Mouse (Mus musculus) heart, adult 2 months (tissue): ENCODE results near the gene Zswim3. TPM values are rescaled to one million over a fixed set of nuclear protein-coding genes. Genes with fewer than 3 reads are reported as not detected.
A peak's percentile ranks its signal among the peaks of the same experiment; 100 is the strongest.

Experiments
- DNase-seq, 2 experiments: peaks; one replicate each; pipeline ENCODE4 v3.0.0; 2021
- H3K27ac ChIP-seq: fragments of 200-600 bp; 2 replicates; pipeline ENCODE4 v1.8.1; 2022
- H3K27me3 ChIP-seq: fragments of 200-500 bp; 2 replicates; pipeline ENCODE4 v1.6.1; 2012; ENCODE audit warnings: mild to moderate bottlenecking, low read length, inconsistent platforms, mixed read lengths; ENCODE audit not compliant: control insufficient read depth, insufficient read depth
- H3K36me3 ChIP-seq: fragments of 200-500 bp; 2 replicates; pipeline ENCODE4 v1.6.1; 2012; ENCODE audit warnings: low read length, inconsistent platforms; ENCODE audit not compliant: control insufficient read depth, insufficient read depth
- H3K4me1 ChIP-seq: fragments of 200-500 bp; 2 replicates; pipeline ENCODE4 v1.6.1; 2011; ENCODE audit warnings: low read length; ENCODE audit not compliant: control insufficient read depth, insufficient read depth
- H3K4me3 ChIP-seq: fragments of 200-600 bp; 2 replicates; pipeline ENCODE4 v1.8.1; 2022
- H3K79me2 ChIP-seq: fragments of 200-500 bp; replicated peaks from 2 replicates; pipeline ENCODE4 v1.6.1; 2012; ENCODE audit warnings: mild to moderate bottlenecking, inconsistent platforms, low read length, moderate library complexity, mixed read lengths; ENCODE audit not compliant: control insufficient read depth, insufficient read depth
- H3K9ac ChIP-seq: fragments of 200-500 bp; 2 replicates; pipeline ENCODE4 v1.6.1; 2012; ENCODE audit warnings: low read depth, mild to moderate bottlenecking, control low read depth, inconsistent platforms, low read length, mixed read lengths
- CTCF ChIP-seq: fragments of 200-600 bp; IDR thresholded peaks from 2 replicates; pipeline ENCODE4 v1.8.1; 2022; ENCODE audit warnings: antibody characterized with exemption, mild to moderate bottlenecking, moderate library complexity
- EP300 ChIP-seq: fragments of 200-500 bp; IDR thresholded peaks from 2 replicates; pipeline ENCODE4 v1.6.1; 2011; ENCODE audit warnings: low read depth, low read length, control low read depth; ENCODE audit not compliant: insufficient read depth
- POLR2A ChIP-seq: fragments of 200-500 bp; IDR thresholded peaks from 2 replicates; pipeline ENCODE4 v1.6.1; 2011; ENCODE audit warnings: mild to moderate bottlenecking, low read depth, low read length, control low read depth; ENCODE audit not compliant: insufficient read depth
- WGBS: fragments of 180-500 bp; shearing (Covaris S2); methylation state at CpG from one replicate; pipeline ENCODE4 v1.1.7; 2018; 5-methylcytosine and 5-hydroxymethylcytosine counted together
- intact Hi-C: fragments of 180-260 bp; cut with DNase I; formaldehyde crosslinking; loops from one replicate; pipeline ENCODE4 v1.15.1; 2025
- polyA plus RNA-seq: library from polyadenylated mRNA; depleted of rRNA; stranded (reverse); fragments of >200 nt; gene quantifications from 2 replicates; pipeline ENCODE4 v1.2.3, GENCODE M21; 2012
- total RNA-seq, 2 experiments: library from RNA; stranded (reverse); gene quantifications; 2 replicates each; pipeline ENCODE4 v1.2.3; 2021

The Zswim3 gene
- total and polyA plus RNA-seq, 3 experiments, result 1.7 to 2.1 (median 2.1) TPM

GRCm38 (mm10) chr2:164788411-164788810 is 16.5 kb upstream of the Zswim3 start:
- H3K27ac ChIP-seq, result no peak overlapping the region
- WGBS, result 63% methylated on average over 4 of the region's 4 CpGs
- H3K9ac ChIP-seq, result no peak overlapping the region
- H3K4me3 ChIP-seq, result no peak overlapping the region
- intact Hi-C loops, result loop anchor here (5.0 kb wide), 1 partner anchor 41 kb away; the partner anchor contains the start of genes Dnttip1 and Wfdc3
- TF ChIP-seq EP300, result no peak
- no peak for TF ChIP-seq POLR2A
- TF ChIP-seq CTCF, result no peak
- H3K4me1 ChIP-seq, result peaks cover 13% of the 10 kb centered on the region
- DNase-seq, result peak in 1 of 2 experiments; percentile 31
- H3K36me3 ChIP-seq, result peaks cover 3% of the 10 kb centered on the region; the same call in 1 of the 2 replicates
- no peaks in the 10 kb centered on the region for H3K27me3 ChIP-seq
- no peaks in the 10 kb centered on the region for H3K79me2 ChIP-seq

- no peak for TF ChIP-seq POLR2A
- no peak for TF ChIP-seq EP300
- no peak for TF ChIP-seq CTCF
- intact Hi-C loops, result no loop called here
Observed at GRCm38 (mm10) chr2:164790451-164790850, 14.4 kb upstream of the Zswim3 start.

GRCm38 (mm10) chr2:164791841-164792261 is 13.0 kb upstream of the Zswim3 start:
- 77% methylated on average over 18 of the region's 18 CpGs for WGBS
- peak in 1 of 2 experiments; percentile 26 for DNase-seq
- H3K4me3 ChIP-seq, result no peak overlapping the region
- H3K36me3 ChIP-seq, result peaks cover 5% of the 10 kb centered on the region
- intact Hi-C loops, result no loop called here
- H3K27ac ChIP-seq, result no peak overlapping the region
- TF ChIP-seq CTCF, result no peak
- TF ChIP-seq EP300, result no peak
- no peak for TF ChIP-seq POLR2A
- H3K9ac ChIP-seq, result no peak overlapping the region
- no peaks in the 10 kb centered on the region for H3K79me2 ChIP-seq
- no peaks in the 10 kb centered on the region for H3K27me3 ChIP-seq
- peaks cover 7% of the 10 kb centered on the region for H3K4me1 ChIP-seq

More at GRCm38 (mm10) chr2:164790451-164790850, 14.4 kb upstream of the Zswim3 start:
- peak in 1 of 2 experiments; percentile 36 for DNase-seq
- no peak overlapping the region for H3K4me3 ChIP-seq
- H3K27me3 ChIP-seq, result no peaks in the 10 kb centered on the region
- peaks cover 5% of the 10 kb centered on the region for H3K36me3 ChIP-seq
- H3K27ac ChIP-seq, result no peak overlapping the region
- H3K4me1 ChIP-seq, result peaks cover 11% of the 10 kb centered on the region
- 53% methylated on average over 4 of the region's 4 CpGs for WGBS
- no peaks in the 10 kb centered on the region for H3K79me2 ChIP-seq
- no peak overlapping the region for H3K9ac ChIP-seq

GRCm38 (mm10) chr2:164792400-164793190 is 12.3 kb upstream of the Zswim3 start:
- H3K36me3 ChIP-seq, result peaks cover 2% of the 10 kb centered on the region; the same call in 1 of the 2 replicates
- WGBS, result 80% methylated on average over 12 of the region's 12 CpGs

GRCm38 (mm10) chr2:164793236-164793635 is 11.7 kb upstream of the Zswim3 start:
- 72% methylated on average over 3 of the region's 3 CpGs for WGBS
- Histone ChIP-seq H3K4me1 (peaks cover 3% of the 10 kb centered on the region; the same call in 1 of the 2 replicates), H3K9ac (no peak overlapping the region)

More at GRCm38 (mm10) chr2:164792400-164793190, 12.3 kb upstream of the Zswim3 start:
- no peak overlapping the region for H3K4me3 ChIP-seq
- H3K9ac ChIP-seq, result no peak overlapping the region
- DNase-seq, result peak in 1 of 2 experiments; percentile 26
- no peak overlapping the region for H3K27ac ChIP-seq
- peaks cover 4% of the 10 kb centered on the region for H3K4me1 ChIP-seq
- H3K27me3 ChIP-seq, result no peaks in the 10 kb centered on the region
- TF ChIP-seq EP300 (no peak), POLR2A (no peak), CTCF (no peak)
- intact Hi-C loops, result no loop called here
- no peaks in the 10 kb centered on the region for H3K79me2 ChIP-seq

More at GRCm38 (mm10) chr2:164793236-164793635, 11.7 kb upstream of the Zswim3 start:
- no peak overlapping the region for H3K4me3 ChIP-seq
- 0 out of 2 replicates have a peak, but pooled peaks have one; percentile 31 for TF ChIP-seq EP300
- TF ChIP-seq CTCF, result peak; percentile 83
- no peak for TF ChIP-seq POLR2A
- DNase-seq, result peak; percentile 50 to 65
- peak overlapping the region; percentile 43; the same call in 1 of the 2 replicates for H3K27ac ChIP-seq
- no peaks in the 10 kb centered on the region for H3K27me3 ChIP-seq
- H3K36me3 ChIP-seq, result peaks cover 2% of the 10 kb centered on the region; the same call in 1 of the 2 replicates
- intact Hi-C loops, result no loop called here
- no peaks in the 10 kb centered on the region for H3K79me2 ChIP-seq
